Mouse (Mus musculus): ENCODE data around the gene Cep112.

DNA sequence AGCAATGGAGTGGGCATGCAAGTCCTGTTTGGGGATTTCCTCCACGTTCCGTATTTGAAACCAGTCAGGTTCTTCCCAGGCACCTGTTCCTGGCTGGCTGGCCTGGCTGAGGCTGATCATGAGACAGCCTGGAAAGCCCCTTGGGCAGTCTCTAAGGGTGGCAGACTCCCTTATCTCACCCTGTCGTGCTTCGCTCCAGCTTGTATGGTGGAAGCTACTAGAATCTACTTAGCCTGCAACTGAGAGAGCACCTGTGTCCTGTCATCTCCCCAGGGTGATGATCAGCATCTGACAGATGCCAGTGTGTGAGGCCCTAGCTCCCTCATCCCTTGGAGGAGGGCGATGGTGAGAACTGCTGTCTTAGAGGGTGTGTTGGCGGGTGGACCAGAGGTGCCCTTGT, 473.5 kb downstream of the Cep112 start:
- TF ChIP-seq POLR2A (IDR thresholded peaks at IDR 0.05; ENCODE audit: low read depth, low read length) (no peak), CTCF (conservative IDR thresholded peaks at IDR 0.05; ENCODE audit: insufficient read depth, insufficient read length, low read depth, low read length) (no peak)

All from kidney, adult 2 months (tissue).